Mouse (Mus musculus) liver, postnatal 0 days (tissue): ENCODE data around the gene Paqr8. TPM values are rescaled to one million over a fixed set of nuclear protein-coding genes. Genes with fewer than 3 reads are reported as not detected.

Experiments used
- ATAC-seq: fragments of 200-750 bp; cut with Nextera tagmentation; 2 replicates; pipeline ENCODE4 v1.8.0; 2017; ENCODE audit warnings: mild to moderate bottlenecking, moderate library complexity
- DNase-seq: peaks from one replicate; pipeline ENCODE4 v3.0.0-alpha.2; 2016
- H3K27ac ChIP-seq: fragments of 300-500 bp; sonication (generic); 2 replicates; pipeline ENCODE4 v1.5.1; 2014; ENCODE audit warnings: antibody characterized with exemption, moderate library complexity, mild to moderate bottlenecking, low read depth
- H3K27me3 ChIP-seq: fragments of 300-500 bp; sonication (generic); 2 replicates; pipeline ENCODE4 v1.6.1; 2014; ENCODE audit warnings: low read length, control low read depth, mixed read lengths; ENCODE audit not compliant: insufficient read depth
- H3K36me3 ChIP-seq: fragments of 300-500 bp; sonication (generic); replicated peaks from 2 replicates; pipeline ENCODE4 v1.6.1; 2014; ENCODE audit warnings: mild to moderate bottlenecking, control low read depth, low read length, moderate library complexity, mixed read lengths; ENCODE audit not compliant: insufficient read depth
- H3K4me1 ChIP-seq: fragments of 300-500 bp; sonication (generic); 2 replicates; pipeline ENCODE4 v1.6.1; 2014; ENCODE audit warnings: antibody characterized with exemption, mild to moderate bottlenecking, control low read depth; ENCODE audit not compliant: insufficient read depth
- H3K4me2 ChIP-seq: fragments of 300-500 bp; sonication (generic); 2 replicates; pipeline ENCODE4 v1.6.1; 2014; ENCODE audit warnings: low read depth, mild to moderate bottlenecking, low read length, moderate library complexity, mixed read lengths
- H3K4me3 ChIP-seq: fragments of 300-500 bp; sonication (generic); 2 replicates; pipeline ENCODE4 v1.5.1; 2014; ENCODE audit warnings: low read depth, low read length
- H3K9ac ChIP-seq: fragments of 300-500 bp; sonication (generic); replicated peaks from 2 replicates; pipeline ENCODE4 v1.6.1; 2014; ENCODE audit warnings: mild to moderate bottlenecking, moderate library complexity
- H3K9me3 ChIP-seq: fragments of 300-500 bp; sonication (generic); 2 replicates; pipeline ENCODE4 v1.6.1; 2016; ENCODE audit warnings: mild to moderate bottlenecking, control low read depth, low read length, mixed read lengths
- CTCF ChIP-seq: sonication (generic); IDR thresholded peaks from 2 replicates; pipeline ENCODE4 v1.5.1; 2016; ENCODE audit warnings: antibody characterized with exemption, low read depth
- EP300 ChIP-seq: IDR thresholded peaks from 2 replicates; pipeline ENCODE4 v1.6.1; 2016; ENCODE audit warnings: antibody characterized with exemption, low read depth, mild to moderate bottlenecking
- WGBS: fragments of 180-500 bp; shearing (Covaris S2); extraction: QIAGEN DNeasy Blood & Tissue Kit; methylation state at CpG from one replicate; pipeline ENCODE4 v1.1.7; 2014; ENCODE audit not compliant: insufficient replicate concordance; 5-methylcytosine and 5-hydroxymethylcytosine counted together
- polyA plus RNA-seq: library from polyadenylated mRNA; unstranded; fragments of >200 nt; fragmentation: Nextera tagmentation; extraction: Ambion mirVana; gene quantifications from 2 replicates; pipeline ENCODE4 v1.2.1, GENCODE M21; 2015

Gene Paqr8
- polyA plus RNA-seq, 1 experiment from 2014 or later, result 0.18 TPM

DNA sequence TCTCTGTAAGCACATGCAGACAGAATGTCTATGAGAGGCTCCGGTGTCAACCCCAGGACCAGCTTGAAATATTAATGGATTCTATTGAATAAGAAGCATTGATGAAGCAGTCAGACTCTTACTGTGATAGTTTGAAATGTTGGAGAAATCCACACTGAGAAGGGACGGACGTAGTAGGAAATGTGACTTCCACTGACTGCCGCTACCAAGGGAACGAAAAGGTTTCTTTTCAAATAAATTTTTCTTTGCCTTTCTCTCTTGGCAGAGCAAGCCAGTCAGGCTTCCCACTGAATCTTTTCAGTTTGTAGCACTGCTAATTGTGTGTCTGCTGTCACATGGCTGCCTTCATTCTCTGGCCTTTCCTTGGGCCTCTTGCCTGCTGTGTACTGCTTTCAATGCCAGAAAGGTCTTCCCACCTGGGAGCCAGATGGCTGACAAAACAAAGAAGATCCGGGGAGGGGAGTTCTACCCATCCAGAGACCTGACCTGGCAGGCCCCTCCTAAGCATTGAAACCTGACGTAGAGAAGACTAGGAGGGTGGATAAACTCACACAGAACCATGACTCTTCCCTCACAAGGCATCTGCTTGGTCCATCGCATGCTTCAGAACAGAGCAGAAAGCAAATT, 15.2 kb downstream of the Paqr8 start:
- DNase-seq (no peak), ATAC-seq (no peak)
- no peaks in the 10 kb centered on the region for H3K9me3 ChIP-seq
- no peak overlapping the region for H3K4me2 ChIP-seq
- H3K36me3 ChIP-seq, result no peaks in the 10 kb centered on the region
- WGBS, result 79% methylated on average over 8 of the region's 8 CpGs
- H3K27ac ChIP-seq, result no peak overlapping the region
- no peak overlapping the region for H3K4me3 ChIP-seq
- no peak for TF ChIP-seq CTCF
- no peak for TF ChIP-seq EP300
- no peaks in the 10 kb centered on the region for H3K27me3 ChIP-seq
- no peaks in the 10 kb centered on the region for H3K4me1 ChIP-seq
- no peak overlapping the region for H3K9ac ChIP-seq

DNA sequence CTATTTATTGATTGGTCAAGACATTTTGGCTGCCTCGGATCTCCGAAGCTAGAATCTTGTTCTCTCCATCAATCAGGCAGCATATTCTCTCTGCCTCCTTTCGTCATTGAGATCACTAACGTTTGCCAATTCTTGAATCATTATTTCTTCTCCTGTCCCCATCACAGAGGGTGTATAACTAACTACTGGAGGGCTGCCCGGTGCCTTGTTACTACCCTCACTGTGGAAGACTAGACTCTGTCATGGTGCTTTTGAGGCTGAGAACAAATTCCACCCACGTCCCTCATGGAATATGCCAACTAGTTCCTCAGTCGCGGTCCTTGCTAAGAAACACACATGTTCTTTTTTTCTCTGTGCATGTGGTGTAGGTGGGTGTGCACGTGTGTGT, 15.7 kb downstream of the Paqr8 start:
- ATAC-seq (no peak), DNase-seq (no peak)
- Histone ChIP-seq H3K9ac (no peak overlapping the region), H3K4me2 (no peak overlapping the region), H3K4me3 (no peak overlapping the region), H3K9me3 (no peaks in the 10 kb centered on the region), H3K36me3 (no peaks in the 10 kb centered on the region), H3K4me1 (no peaks in the 10 kb centered on the region), H3K27ac (no peak overlapping the region), H3K27me3 (no peaks in the 10 kb centered on the region)
- WGBS, result 88% methylated on average over 9 of the region's 9 CpGs
- no peak for TF ChIP-seq EP300
- TF ChIP-seq CTCF, result no peak

DNA sequence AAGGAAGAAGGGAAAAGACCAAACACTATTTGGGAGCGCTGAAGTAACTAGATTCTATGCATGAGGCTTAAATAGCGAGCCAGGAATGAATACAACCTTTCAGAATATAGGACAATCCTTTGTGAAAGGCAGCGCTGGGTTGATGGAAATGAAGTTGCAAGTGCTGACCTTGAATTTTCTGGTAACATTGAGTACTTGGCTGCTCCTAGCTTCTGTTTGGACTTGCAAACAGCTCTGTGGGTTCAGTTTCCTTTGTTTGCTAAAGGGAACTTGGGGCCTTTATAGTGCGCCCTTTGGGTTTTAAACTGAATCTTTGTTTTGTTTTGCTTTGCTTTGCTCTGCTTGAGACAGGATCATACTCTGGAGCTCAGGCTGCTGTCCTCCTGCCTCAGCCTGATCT, 18.1 kb downstream of the Paqr8 start:
- Histone ChIP-seq H3K4me3 (no peak overlapping the region), H3K27me3 (no peaks in the 10 kb centered on the region), H3K27ac (no peak overlapping the region), H3K9me3 (no peaks in the 10 kb centered on the region), H3K9ac (no peak overlapping the region), H3K36me3 (no peaks in the 10 kb centered on the region), H3K4me1 (no peaks in the 10 kb centered on the region), H3K4me2 (no peak overlapping the region)
- TF ChIP-seq EP300 (no peak), CTCF (no peak)
- WGBS, result 58% methylated on average over 4 of the region's 4 CpGs
- DNase-seq (no peak), ATAC-seq (no peak)

DNA sequence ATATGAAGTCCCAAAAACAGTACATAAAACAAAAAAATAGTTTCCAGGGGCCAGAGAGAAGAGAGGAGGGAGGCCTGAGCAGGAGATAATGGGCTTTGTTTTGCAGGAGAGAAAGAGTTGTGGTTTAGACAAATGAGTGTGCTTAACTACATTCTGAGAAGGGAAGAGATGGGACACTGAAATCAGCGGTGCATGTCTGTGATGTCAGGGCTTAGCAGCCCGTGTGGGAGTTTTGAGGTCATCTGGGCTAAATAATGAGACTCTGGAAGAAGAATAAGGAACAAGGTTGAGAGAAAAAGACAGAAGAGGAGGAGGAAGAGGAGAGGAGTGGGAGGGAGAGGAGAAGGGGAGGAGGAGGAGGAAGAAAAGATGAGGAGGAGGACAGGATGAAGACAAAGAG, 21.7 kb downstream of the Paqr8 start:
- Histone ChIP-seq H3K27me3 (no peaks in the 10 kb centered on the region), H3K4me1 (no peaks in the 10 kb centered on the region), H3K4me3 (no peak overlapping the region), H3K4me2 (no peak overlapping the region), H3K9ac (no peak overlapping the region), H3K36me3 (no peaks in the 10 kb centered on the region), H3K27ac (no peak overlapping the region), H3K9me3 (no peaks in the 10 kb centered on the region)
- WGBS, result 28% methylated on average over 2 of the region's 2 CpGs
- DNase-seq (no peak), ATAC-seq (no peak)
- no peak for TF ChIP-seq CTCF
- no peak for TF ChIP-seq EP300

DNA sequence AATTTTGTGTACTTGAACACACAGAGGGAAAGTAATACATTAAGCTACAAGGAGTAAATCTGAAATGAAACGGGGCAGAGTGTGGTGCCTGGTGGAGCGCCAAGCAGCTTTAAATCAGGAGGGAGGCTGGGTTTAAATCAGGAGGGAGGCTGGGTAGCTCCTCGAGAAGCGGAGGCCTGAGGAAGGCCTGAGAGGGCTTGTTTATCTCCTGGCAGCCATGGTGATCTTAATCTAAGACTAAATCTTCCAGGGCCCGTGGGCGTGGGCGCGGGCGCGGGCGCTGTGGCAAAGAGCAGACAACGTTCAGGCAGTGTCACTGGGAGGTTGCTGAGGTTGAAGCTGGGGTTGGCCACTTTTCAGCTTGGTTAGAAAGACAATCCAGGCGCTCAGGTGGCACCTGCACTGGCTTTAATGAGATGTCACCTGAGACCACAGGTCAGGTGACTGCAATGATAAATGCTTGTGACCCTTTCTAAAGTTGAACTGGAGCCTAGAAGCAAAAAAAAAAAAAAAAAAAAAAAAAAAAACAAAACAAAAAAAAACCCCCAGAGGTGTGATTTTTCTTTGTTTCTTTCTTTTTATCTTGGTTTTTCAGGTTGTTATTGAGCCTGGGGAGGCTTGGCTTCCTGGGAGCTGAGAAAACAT, 22.2 kb downstream of the Paqr8 start:
- H3K4me2 ChIP-seq, result no peak overlapping the region
- no peak overlapping the region for H3K9ac ChIP-seq
- no peaks in the 10 kb centered on the region for H3K9me3 ChIP-seq
- no peaks in the 10 kb centered on the region for H3K36me3 ChIP-seq
- no peaks in the 10 kb centered on the region for H3K4me1 ChIP-seq
- ATAC-seq, result no peak
- 44% methylated on average over 13 of the region's 13 CpGs for WGBS
- no peak for DNase-seq
- H3K27me3 ChIP-seq, result no peaks in the 10 kb centered on the region
- no peak overlapping the region for H3K27ac ChIP-seq
- TF ChIP-seq CTCF, result no peak
- no peak for TF ChIP-seq EP300
- no peak overlapping the region for H3K4me3 ChIP-seq

DNA sequence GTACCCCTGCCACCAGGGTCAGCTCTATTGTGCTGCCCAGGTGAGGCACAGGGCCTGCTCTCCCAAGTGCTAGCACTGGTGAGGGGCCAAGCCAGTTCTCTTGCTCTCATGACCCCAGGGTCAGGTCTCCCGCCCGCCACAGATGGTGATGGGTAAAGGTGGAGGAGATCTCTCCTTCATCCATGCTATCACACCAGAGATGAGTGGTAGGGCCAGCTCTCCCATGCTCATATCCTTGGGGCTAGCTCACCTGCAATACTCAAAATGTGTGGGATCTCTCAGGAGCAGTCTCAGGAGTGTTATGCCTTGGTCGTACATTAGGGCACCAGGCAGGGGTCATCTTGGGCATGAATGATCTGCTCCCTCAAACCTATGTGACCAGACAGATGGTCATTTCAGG, 24.4 kb downstream of the Paqr8 start:
- Histone ChIP-seq H3K27me3 (no peaks in the 10 kb centered on the region), H3K27ac (no peak overlapping the region), H3K9ac (no peak overlapping the region), H3K36me3 (no peaks in the 10 kb centered on the region), H3K4me3 (no peak overlapping the region), H3K9me3 (no peaks in the 10 kb centered on the region), H3K4me1 (no peaks in the 10 kb centered on the region), H3K4me2 (no peak overlapping the region)
- DNase-seq, result no peak
- WGBS, result 81% methylated on average over 3 of the region's 3 CpGs
- TF ChIP-seq CTCF (no peak), EP300 (no peak)
- no peak for ATAC-seq

DNA sequence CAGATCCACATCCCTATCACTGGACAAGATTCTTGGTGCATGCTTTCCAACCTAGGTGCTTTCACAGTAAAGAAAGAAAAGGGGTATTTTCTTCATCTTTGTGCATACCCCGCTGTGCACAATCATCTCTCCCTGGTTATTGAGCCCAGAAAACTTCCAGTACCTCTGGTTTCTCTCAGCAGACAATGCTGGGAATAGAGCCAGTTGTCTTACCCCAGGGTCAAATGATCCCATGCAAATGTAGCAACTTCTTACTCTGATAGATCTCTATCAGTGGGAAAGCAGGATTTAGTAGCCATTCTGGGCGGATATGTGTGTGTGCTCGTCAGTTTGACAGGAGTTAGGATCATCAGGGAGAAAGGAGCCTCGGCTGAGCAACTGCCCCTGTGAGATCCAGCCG, 25.2 kb downstream of the Paqr8 start:
- H3K4me3 ChIP-seq, result no peak overlapping the region
- H3K9ac ChIP-seq, result no peak overlapping the region
- ATAC-seq (no peak), DNase-seq (no peak)
- no peaks in the 10 kb centered on the region for H3K9me3 ChIP-seq
- H3K4me2 ChIP-seq, result no peak overlapping the region
- no peaks in the 10 kb centered on the region for H3K27me3 ChIP-seq
- no peak for TF ChIP-seq EP300
- no peak for TF ChIP-seq CTCF
- no peaks in the 10 kb centered on the region for H3K4me1 ChIP-seq
- WGBS, result 77% methylated on average over 5 of the region's 5 CpGs
- no peaks in the 10 kb centered on the region for H3K36me3 ChIP-seq
- H3K27ac ChIP-seq, result no peak overlapping the region
